Mouse (Mus musculus): ENCODE results near the gene St5. TPM values are rescaled to one million over a fixed set of nuclear protein-coding genes. Genes with fewer than 3 reads are reported as not detected.

St5 gene
- polyA plus RNA-seq, 1 experiment from 2014 or later: 58.7 TPM

- ATAC-seq (ENCODE audit: insufficient read depth, low FRiP score, low read depth): no peak
These were observed 129.2 kb downstream of the St5 start for GRCm38 (mm10) chr7:109574166-109574565.

GRCm38 (mm10) chr7:109568391-109568892, 135.0 kb downstream of the St5 start:
- H3K36me3 ChIP-seq: peaks cover 7% of the 10 kb centered on the region; the same call in 1 of the 2 replicates
- no peak overlapping the region for H3K9ac ChIP-seq
- no peak overlapping the region for H3K4me2 ChIP-seq
- no peaks in the 10 kb centered on the region for H3K27me3 ChIP-seq (replicated peaks)
- H3K27ac ChIP-seq: no peak overlapping the region
- H3K4me1 ChIP-seq: no peaks in the 10 kb centered on the region
- no peak overlapping the region for H3K4me3 ChIP-seq (replicated peaks)
- no peak for ATAC-seq (ENCODE audit: insufficient read depth, low FRiP score, low read depth)
- 79% methylated on average over 4 of the region's 4 CpGs for WGBS
- H3K9me3 ChIP-seq: no peaks in the 10 kb centered on the region

More at GRCm38 (mm10) chr7:109574166-109574565, 129.2 kb downstream of the St5 start:
- 93% methylated on average over 7 of the region's 7 CpGs for WGBS
- Histone ChIP-seq H3K9ac (no peak overlapping the region), H3K4me3 (replicated peaks) (no peak overlapping the region), H3K4me2 (no peak overlapping the region), H3K27ac (no peak overlapping the region), H3K9me3 (no peaks in the 10 kb centered on the region), H3K36me3 (peaks cover 2% of the 10 kb centered on the region; the same call in 1 of the 2 replicates), H3K27me3 (replicated peaks) (no peaks in the 10 kb centered on the region), H3K4me1 (peaks cover 22% of the 10 kb centered on the region)

- H3K36me3 ChIP-seq: peaks cover 7% of the 10 kb centered on the region; the same call in 1 of the 2 replicates
- H3K27ac ChIP-seq: no peak overlapping the region
- no peaks in the 10 kb centered on the region for H3K27me3 ChIP-seq (replicated peaks)
- no peak overlapping the region for H3K4me2 ChIP-seq
- ATAC-seq (ENCODE audit: insufficient read depth, low FRiP score, low read depth): no peak
- peaks cover 9% of the 10 kb centered on the region for H3K4me1 ChIP-seq
- no peak overlapping the region for H3K4me3 ChIP-seq (replicated peaks)
- WGBS: 52% methylated on average over 11 of the region's 11 CpGs
- no peaks in the 10 kb centered on the region for H3K9me3 ChIP-seq
- H3K9ac ChIP-seq: no peak overlapping the region
These were observed 136.3 kb downstream of the St5 start for GRCm38 (mm10) chr7:109566841-109567768.

GRCm38 (mm10) chr7:109566327-109566726, 137.1 kb downstream of the St5 start:
- no peak for ATAC-seq (ENCODE audit: insufficient read depth, low FRiP score, low read depth)
- no peak overlapping the region for H3K4me3 ChIP-seq (replicated peaks)
- no peak overlapping the region for H3K4me2 ChIP-seq
- H3K36me3 ChIP-seq: peaks cover 7% of the 10 kb centered on the region; the same call in 1 of the 2 replicates
- no peaks in the 10 kb centered on the region for H3K9me3 ChIP-seq
- no peak overlapping the region for H3K9ac ChIP-seq
- H3K27ac ChIP-seq: no peak overlapping the region
- H3K27me3 ChIP-seq (replicated peaks): no peaks in the 10 kb centered on the region
- peaks cover 9% of the 10 kb centered on the region for H3K4me1 ChIP-seq

- H3K4me1 ChIP-seq: peaks cover 9% of the 10 kb centered on the region
- H3K36me3 ChIP-seq: 0 out of 2 replicates have a peak, but pooled peaks cover 5% of the 10 kb centered on the region
- no peaks in the 10 kb centered on the region for H3K27me3 ChIP-seq (replicated peaks)
- H3K4me3 ChIP-seq (replicated peaks): no peak overlapping the region
- H3K27ac ChIP-seq: no peak overlapping the region
- ATAC-seq (ENCODE audit: insufficient read depth, low FRiP score, low read depth): no peak
- no peak overlapping the region for H3K4me2 ChIP-seq
- H3K9me3 ChIP-seq: no peaks in the 10 kb centered on the region
- H3K9ac ChIP-seq: no peak overlapping the region
- WGBS: 69% methylated on average over 4 of the region's 4 CpGs
These were observed 139.5 kb downstream of the St5 start for GRCm38 (mm10) chr7:109563775-109564362.

- ATAC-seq (ENCODE audit: insufficient read depth, low FRiP score, low read depth): no peak
- H3K4me2 ChIP-seq: peak overlapping the region; percentile 4; the same call in 1 of the 2 replicates
- 43% methylated on average over 5 of the region's 5 CpGs for WGBS
- H3K36me3 ChIP-seq: 0 out of 2 replicates have a peak, but pooled peaks cover 5% of the 10 kb centered on the region
- peaks cover 9% of the 10 kb centered on the region for H3K4me1 ChIP-seq
- no peak overlapping the region for H3K9ac ChIP-seq
- H3K9me3 ChIP-seq: no peaks in the 10 kb centered on the region
- peak overlapping the region; percentile 57 for H3K27ac ChIP-seq
- no peaks in the 10 kb centered on the region for H3K27me3 ChIP-seq (replicated peaks)
- no peak overlapping the region for H3K4me3 ChIP-seq (replicated peaks)
These were observed 140.7 kb downstream of the St5 start for GRCm38 (mm10) chr7:109562676-109563075.

- 0 out of 2 replicates have a peak, but pooled peaks cover 5% of the 10 kb centered on the region for H3K36me3 ChIP-seq
- H3K4me2 ChIP-seq: peak overlapping the region; percentile 4; the same call in 1 of the 2 replicates
- 10% methylated on average over 4 of the region's 4 CpGs for WGBS
- H3K27me3 ChIP-seq (replicated peaks): no peaks in the 10 kb centered on the region
- no peaks in the 10 kb centered on the region for H3K9me3 ChIP-seq
- H3K4me3 ChIP-seq (replicated peaks): no peak overlapping the region
- peak overlapping the region; percentile 57 for H3K27ac ChIP-seq
- ATAC-seq (ENCODE audit: insufficient read depth, low FRiP score, low read depth): no peak
- H3K4me1 ChIP-seq: peaks cover 9% of the 10 kb centered on the region
- no peak overlapping the region for H3K9ac ChIP-seq
These were observed 141.2 kb downstream of the St5 start for GRCm38 (mm10) chr7:109562154-109562599.

- peaks cover 5% of the 10 kb centered on the region; the same call in 1 of the 2 replicates for H3K36me3 ChIP-seq
- no peak; the same call in 1 of the 2 replicates for ATAC-seq (ENCODE audit: insufficient read depth, low FRiP score, low read depth)
- H3K4me3 ChIP-seq (replicated peaks): no peak overlapping the region
- no peak overlapping the region for H3K9ac ChIP-seq
- H3K4me2 ChIP-seq: no peak overlapping the region
- WGBS: 32% methylated on average over 8 of the region's 8 CpGs
- H3K27ac ChIP-seq: peak overlapping the region; percentile 52
- no peaks in the 10 kb centered on the region for H3K27me3 ChIP-seq (replicated peaks)
- H3K4me1 ChIP-seq: peaks cover 9% of the 10 kb centered on the region
- H3K9me3 ChIP-seq: no peaks in the 10 kb centered on the region
These were observed 141.8 kb downstream of the St5 start for GRCm38 (mm10) chr7:109561466-109562153.

- Histone ChIP-seq H3K4me3 (replicated peaks) (no peak overlapping the region), H3K4me2 (no peak overlapping the region), H3K9me3 (no peaks in the 10 kb centered on the region), H3K4me1 (peaks cover 9% of the 10 kb centered on the region), H3K27me3 (replicated peaks) (no peaks in the 10 kb centered on the region), H3K27ac (peak overlapping the region; percentile 13; the same call in 1 of the 2 replicates), H3K36me3 (peaks cover 8% of the 10 kb centered on the region; the same call in 1 of the 2 replicates), H3K9ac (no peak overlapping the region)
- 34% methylated on average over 6 of the region's 6 CpGs for WGBS
- ATAC-seq (ENCODE audit: insufficient read depth, low FRiP score, low read depth): peak; percentile 32; the same call in 1 of the 2 replicates
These were observed 143.9 kb downstream of the St5 start for GRCm38 (mm10) chr7:109559536-109559935.

- Histone ChIP-seq H3K4me1 (no peaks in the 10 kb centered on the region), H3K27ac (no peak overlapping the region), H3K9me3 (no peaks in the 10 kb centered on the region), H3K27me3 (replicated peaks) (no peaks in the 10 kb centered on the region), H3K4me3 (replicated peaks) (no peak overlapping the region), H3K9ac (no peak overlapping the region), H3K36me3 (peaks cover 44% of the 10 kb centered on the region), H3K4me2 (no peak overlapping the region)
- 84% methylated on average over 5 of the region's 5 CpGs for WGBS
- no peak for ATAC-seq (ENCODE audit: insufficient read depth, low FRiP score, low read depth)
These were observed 156.7 kb downstream of the St5 start for GRCm38 (mm10) chr7:109546726-109547125.

GRCm38 (mm10) chr7:109546186-109546585, 157.2 kb downstream of the St5 start:
- WGBS: 88% methylated on average over 2 of the region's 2 CpGs
- no peak for ATAC-seq (ENCODE audit: insufficient read depth, low FRiP score, low read depth)
- Histone ChIP-seq H3K4me1 (no peaks in the 10 kb centered on the region), H3K27me3 (replicated peaks) (no peaks in the 10 kb centered on the region), H3K36me3 (peaks cover 47% of the 10 kb centered on the region), H3K9me3 (no peaks in the 10 kb centered on the region), H3K9ac (no peak overlapping the region), H3K27ac (no peak overlapping the region), H3K4me3 (replicated peaks) (no peak overlapping the region), H3K4me2 (no peak overlapping the region)

Measured in stomach, embryonic 15.5 days (tissue).